Mouse (Mus musculus) limb, embryonic 14.5 days (tissue): ENCODE results near the gene 1700113H08Rik. TPM values are rescaled to one million over a fixed set of nuclear protein-coding genes. Genes with fewer than 3 reads are reported as not detected.

Experiments
- ATAC-seq: fragments of 200-750 bp; cut with Nextera tagmentation; 2 replicates; pipeline ENCODE4 v1.8.0; 2017; ENCODE audit warnings: low read depth, moderate number of reproducible peaks, moderate TSS enrichment; ENCODE audit not compliant: low FRiP score
- DNase-seq: peaks from one replicate; pipeline ENCODE4 v3.0.0-alpha.2; 2015; ENCODE audit warnings: low spot score
- H3K27ac ChIP-seq: fragments of 300-500 bp; sonication (generic); replicated peaks from 2 replicates; pipeline ENCODE4 v1.5.1; 2014; ENCODE audit warnings: low read depth, mild to moderate bottlenecking, low read length, moderate library complexity, mixed read lengths
- H3K27me3 ChIP-seq: fragments of 300-500 bp; sonication (generic); 2 replicates; pipeline ENCODE4 v1.6.1; 2014; ENCODE audit warnings: low read length, mixed read lengths; ENCODE audit not compliant: control insufficient read depth, insufficient read depth
- H3K36me3 ChIP-seq: fragments of 300-500 bp; sonication (generic); 2 replicates; pipeline ENCODE4 v1.6.1; 2014; ENCODE audit warnings: mild to moderate bottlenecking, low read length, moderate library complexity, mixed read lengths; ENCODE audit not compliant: control insufficient read depth, insufficient read depth
- H3K4me1 ChIP-seq: fragments of 300-500 bp; sonication (generic); 2 replicates; pipeline ENCODE4 v1.6.1; 2014; ENCODE audit warnings: antibody characterized with exemption, low read length, mixed read lengths; ENCODE audit not compliant: control insufficient read depth, insufficient read depth
- H3K4me2 ChIP-seq: fragments of 300-500 bp; sonication (generic); replicated peaks from 2 replicates; pipeline ENCODE4 v1.6.1; 2014; ENCODE audit warnings: low read depth, mild to moderate bottlenecking, low read length, moderate library complexity; ENCODE audit not compliant: severe bottlenecking
- H3K4me3 ChIP-seq: fragments of 300-500 bp; sonication (generic); replicated peaks from 2 replicates; pipeline ENCODE4 v1.5.1; 2014; ENCODE audit warnings: low read length
- H3K9ac ChIP-seq: fragments of 300-500 bp; sonication (generic); 2 replicates; pipeline ENCODE4 v1.6.1; 2014; ENCODE audit warnings: mild to moderate bottlenecking, low read depth, low read length, moderate library complexity; ENCODE audit not compliant: severe bottlenecking
- H3K9me3 ChIP-seq: fragments of 300-500 bp; sonication (generic); 2 replicates; pipeline ENCODE4 v1.6.1; 2016; ENCODE audit warnings: low read length; ENCODE audit not compliant: control insufficient read depth
- POLR2A ChIP-seq: fragments of 200-500 bp; IDR thresholded peaks from 2 replicates; pipeline ENCODE4 v1.8.0; 2012; ENCODE audit warnings: inconsistent platforms, mild to moderate bottlenecking, moderate library complexity, borderline replicate concordance; ENCODE audit not compliant: insufficient read depth, insufficient read length; ENCODE audit errors: extremely low read depth
- WGBS: fragments of 180-500 bp; shearing (Covaris S2); extraction: QIAGEN DNeasy Blood & Tissue Kit; methylation state at CpG from one replicate; pipeline ENCODE4 v1.1.7; 2014; 5-methylcytosine and 5-hydroxymethylcytosine counted together
- polyA plus RNA-seq, 2 experiments: library from polyadenylated mRNA; depleted of rRNA in 1 of 2; stranded (reverse) in 1 of 2; unstranded in 1 of 2; fragments of >200 nt; fragmentation: Nextera tagmentation in 1 of 2; extraction: Ambion mirVana in 1 of 2; gene quantifications; 2 replicates each; pipeline versions ENCODE4 v1.2.1 to v1.2.3; 2012 to 2014

The 1700113H08Rik gene
- polyA plus RNA-seq, 2 experiments, result not detected

DNA sequence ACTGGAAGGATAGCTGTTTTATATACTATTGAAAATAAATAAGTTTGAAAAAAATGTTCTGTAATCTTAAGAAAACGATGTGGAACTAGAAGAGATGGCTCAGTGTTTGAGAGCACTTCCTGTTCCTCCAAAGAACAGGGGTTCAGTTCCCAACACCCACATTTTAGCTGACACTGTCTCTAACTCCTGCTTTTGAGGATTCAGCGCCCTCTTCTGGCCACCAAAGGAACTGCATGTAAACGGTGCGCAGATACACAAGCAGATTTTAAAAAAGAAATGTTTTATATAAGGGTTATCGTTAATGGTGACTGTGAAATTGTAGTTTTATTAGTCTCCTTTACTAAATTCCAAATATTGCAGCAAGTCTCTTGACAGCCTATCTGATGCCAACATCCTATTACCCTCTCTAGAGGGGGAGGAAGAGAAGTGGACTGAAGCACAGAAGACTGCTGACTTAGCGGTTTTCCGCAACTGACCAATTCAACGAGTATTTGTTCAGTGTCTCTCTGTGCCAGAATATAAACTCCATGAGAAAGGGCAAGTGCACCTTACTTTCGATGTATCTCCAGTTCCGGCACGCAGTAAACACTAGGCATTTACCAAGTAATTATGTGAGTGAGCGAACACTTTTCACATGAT lies 68.5 kb downstream of the 1700113H08Rik start:
- no peak for ATAC-seq
- Histone ChIP-seq H3K36me3 (no peaks in the 10 kb centered on the region), H3K27me3 (no peaks in the 10 kb centered on the region), H3K4me1 (no peaks in the 10 kb centered on the region), H3K27ac (no peak overlapping the region), H3K4me2 (no peak overlapping the region), H3K9me3 (no peaks in the 10 kb centered on the region), H3K9ac (no peak overlapping the region), H3K4me3 (no peak overlapping the region)
- WGBS, result 80% methylated on average over 12 of the region's 12 CpGs
- TF ChIP-seq POLR2A, result no peak
- no peak for DNase-seq

DNA sequence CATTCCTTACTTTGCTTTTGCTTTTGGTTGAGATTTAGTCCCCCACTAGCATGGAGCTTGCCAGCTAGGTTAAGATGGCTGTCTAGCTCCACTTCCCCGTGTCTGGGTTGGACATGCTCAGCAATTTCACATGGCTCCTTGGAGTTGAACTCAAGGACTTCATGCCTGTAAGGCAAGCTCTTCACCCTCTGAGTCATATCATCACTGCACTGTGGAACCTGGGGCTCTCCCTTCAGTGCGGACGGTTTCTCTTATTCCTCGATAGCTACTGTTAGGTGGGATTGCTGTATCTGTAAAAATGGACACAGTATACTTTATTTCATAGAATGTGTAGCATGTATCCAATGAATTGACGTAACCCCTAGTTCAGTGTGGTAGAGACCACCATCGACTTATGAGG lies 93.2 kb downstream of the 1700113H08Rik start:
- Histone ChIP-seq H3K9ac (no peak overlapping the region), H3K4me1 (no peaks in the 10 kb centered on the region), H3K27ac (no peak overlapping the region), H3K4me3 (no peak overlapping the region), H3K36me3 (no peaks in the 10 kb centered on the region), H3K9me3 (no peaks in the 10 kb centered on the region), H3K27me3 (no peaks in the 10 kb centered on the region), H3K4me2 (no peak overlapping the region)
- TF ChIP-seq POLR2A, result no peak
- WGBS, result 93% methylated on average over 6 of the region's 6 CpGs
- ATAC-seq (no peak), DNase-seq (no peak)

DNA sequence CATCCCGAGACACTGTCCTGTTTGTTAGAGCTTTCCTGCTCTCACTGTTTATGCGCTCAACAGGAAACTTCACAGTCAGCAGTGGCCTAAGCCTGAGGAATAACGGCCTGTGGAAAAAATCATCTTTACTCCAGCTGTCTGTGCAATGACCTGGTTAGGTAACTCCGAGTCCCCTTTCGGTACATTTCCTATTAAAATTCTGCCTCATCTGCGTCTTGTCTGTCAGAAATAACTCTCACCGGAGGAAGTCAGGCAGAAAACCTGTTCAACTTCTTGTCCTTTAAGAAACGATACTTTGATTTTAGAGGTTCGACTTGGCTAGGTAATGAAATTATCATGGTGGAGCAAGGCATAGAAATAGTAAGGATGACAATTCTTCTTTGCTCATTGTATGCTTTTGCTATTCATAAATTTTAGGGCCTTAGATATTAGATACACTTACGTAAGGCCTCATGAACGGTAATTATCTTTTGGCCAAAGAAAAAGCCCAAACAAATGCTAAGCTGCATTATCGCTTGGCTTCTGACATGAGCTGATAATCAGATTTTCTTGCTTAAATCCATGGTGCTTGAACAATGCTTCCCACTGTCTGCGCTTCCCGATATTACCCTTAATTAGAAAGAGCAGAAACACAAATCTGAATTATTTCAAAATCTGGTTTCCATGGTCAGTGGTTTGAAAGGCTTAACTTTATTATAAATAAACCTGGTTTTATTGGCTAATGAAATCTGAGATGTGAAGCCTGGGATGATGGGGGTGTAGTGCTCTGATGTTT lies 96.1 kb downstream of the 1700113H08Rik start:
- Histone ChIP-seq H3K9me3 (no peaks in the 10 kb centered on the region), H3K9ac (no peak overlapping the region), H3K4me3 (no peak overlapping the region), H3K27ac (no peak overlapping the region), H3K4me1 (no peaks in the 10 kb centered on the region), H3K4me2 (no peak overlapping the region), H3K27me3 (no peaks in the 10 kb centered on the region), H3K36me3 (no peaks in the 10 kb centered on the region)
- 57% methylated on average over 14 of the region's 14 CpGs for whole genome bisulfite sequencing
- no peak for ATAC-seq
- DNase-seq, result no peak
- no peak for TF ChIP-seq POLR2A

DNA sequence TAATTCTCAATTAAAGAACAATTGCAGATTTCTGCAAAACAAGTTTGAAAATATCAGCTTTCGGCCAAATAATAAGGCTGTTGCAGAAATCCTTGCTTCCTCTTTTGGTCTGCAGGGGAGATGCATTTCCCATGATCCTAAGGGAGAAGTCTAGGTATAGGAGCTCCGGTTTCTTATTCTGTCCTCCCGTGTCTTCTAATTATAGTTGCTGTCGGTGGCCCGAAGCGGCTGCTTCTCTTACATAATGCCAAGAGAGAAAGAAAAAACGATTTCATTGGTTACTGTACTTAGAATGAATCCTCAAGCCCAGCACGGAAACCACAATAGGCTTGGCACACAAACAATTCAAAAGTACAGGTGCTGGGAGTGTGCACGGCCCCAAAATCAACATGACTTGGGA lies 101.9 kb downstream of the 1700113H08Rik start:
- H3K27me3 ChIP-seq, result no peaks in the 10 kb centered on the region
- TF ChIP-seq POLR2A, result no peak
- H3K36me3 ChIP-seq, result no peaks in the 10 kb centered on the region
- H3K4me3 ChIP-seq, result no peak overlapping the region
- H3K4me2 ChIP-seq, result no peak overlapping the region
- 79% methylated on average over 9 of the region's 9 CpGs for WGBS
- H3K9me3 ChIP-seq, result no peaks in the 10 kb centered on the region
- no peak overlapping the region for H3K27ac ChIP-seq
- ATAC-seq, result no peak
- no peak for DNase-seq
- no peaks in the 10 kb centered on the region for H3K4me1 ChIP-seq
- no peak overlapping the region for H3K9ac ChIP-seq

DNA sequence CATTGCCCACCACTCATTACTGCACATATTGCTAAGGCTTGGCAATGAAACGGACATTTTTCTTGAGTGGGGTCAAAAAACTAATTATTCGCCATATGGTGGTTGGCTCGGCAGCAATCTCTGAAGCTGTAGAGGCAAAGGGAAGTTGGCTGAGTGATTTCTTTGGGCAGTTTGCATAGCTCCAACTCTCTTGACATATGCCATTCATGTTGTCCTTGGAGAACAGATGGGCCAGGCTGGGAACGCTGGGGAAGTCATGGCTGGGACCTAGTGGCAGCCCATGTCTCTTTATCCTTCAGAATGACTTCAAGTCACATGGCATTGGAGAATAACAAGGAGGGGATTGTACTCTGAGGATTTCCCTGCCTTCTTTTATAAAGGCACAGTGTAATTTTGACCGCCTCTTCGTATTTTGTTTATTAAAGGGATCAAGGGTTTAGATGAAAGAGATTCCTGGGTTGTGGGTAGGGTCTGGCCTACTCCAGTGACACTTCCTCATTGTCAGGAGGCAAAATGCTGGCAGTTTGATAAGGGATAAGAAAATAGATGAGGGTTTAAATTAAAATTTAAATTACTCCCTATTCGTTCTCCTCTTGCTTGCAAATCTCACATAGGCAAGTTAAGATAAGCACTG lies 138.4 kb downstream of the 1700113H08Rik start:
- DNase-seq (no peak), ATAC-seq (no peak)
- no peak for TF ChIP-seq POLR2A
- Histone ChIP-seq H3K4me1 (no peaks in the 10 kb centered on the region), H3K27me3 (no peaks in the 10 kb centered on the region), H3K4me3 (no peak overlapping the region), H3K4me2 (no peak overlapping the region), H3K9ac (no peak overlapping the region), H3K27ac (no peak overlapping the region), H3K36me3 (no peaks in the 10 kb centered on the region), H3K9me3 (no peaks in the 10 kb centered on the region)
- 69% methylated on average over 7 of the region's 7 CpGs for WGBS
